Mouse (Mus musculus): ENCODE measurements at regions not wholly inside any gene's neighbourhood (a gene's known extent, or its start where the extent isn't known, plus 50 kb on each side); places are given as distances from the start of the nearest gene placed in this dataset.

GRCm38 (mm10) chr2:94244140-94244539 is 86.4 kb upstream of the Hsd17b12 start:
- Histone ChIP-seq H3K4me3 (ENCODE audit: insufficient read depth in 1 of 2, low read depth in 1 of 2, low read length in 2 of 2, poor library complexity in 1 of 2, severe bottlenecking in 1 of 2) (peak overlapping the region in 1 of 2 experiments; percentile 61; a peak in 1 of 4 replicates), H3K9ac (ENCODE audit: insufficient read depth, low read depth, low read length, poor library complexity, severe bottlenecking) (no peak overlapping the region), H3K4me1 (ENCODE audit: control insufficient read depth in 2 of 2, insufficient read depth in 2 of 2, low read length in 2 of 2, poor library complexity in 1 of 2) (peaks cover 0 to 6% of the 10 kb centered on the region in 2 experiments; a peak in 1 of 4 replicates), H3K9me3 (ENCODE audit: control insufficient read depth, insufficient read depth, low read depth, low read length) (no peaks in the 10 kb centered on the region), H3K27ac (ENCODE audit: insufficient read depth, low read depth, low read length, poor library complexity, severe bottlenecking) (no peak overlapping the region), H3K36me3 (ENCODE audit: control insufficient read depth, insufficient read depth, low read length, poor library complexity, severe bottlenecking) (no peaks in the 10 kb centered on the region)
- TF ChIP-seq HCFC1 (IDR thresholded peaks at IDR 0.05; ENCODE audit: borderline replicate concordance, insufficient read depth, low read length), result no peak
- TF ChIP-seq CHD2 (IDR thresholded peaks at IDR 0.05; ENCODE audit: low read depth, low read length), result no peak
- TF ChIP-seq ZNF384 (IDR thresholded peaks at IDR 0.05; ENCODE audit: low read depth, low read length), result no peak
- TF ChIP-seq MAFK (IDR thresholded peaks at IDR 0.05; ENCODE audit: insufficient read depth, low read depth, low read length), result no peak
- no peak for TF ChIP-seq ZC3H11A (IDR thresholded peaks at IDR 0.05; ENCODE audit: borderline replicate concordance, low read depth, low read length)
- no peak for DNase-seq (ENCODE audit: low read depth, low spot score)
- in situ Hi-C loops (cut with MboI; ENCODE audit: low sequenced_read_pairs in 2 of 2, unreplicated experiment in 2 of 2), result no loop called here

GRCm38 (mm10) chr2:94243053-94243916 is 85.5 kb upstream of the Hsd17b12 start:
- Histone ChIP-seq H3K4me1 (ENCODE audit: control insufficient read depth in 2 of 2, insufficient read depth in 2 of 2, low read length in 2 of 2, poor library complexity in 1 of 2) (peaks cover 0 to 6% of the 10 kb centered on the region in 2 experiments; a peak in 1 of 4 replicates), H3K4me3 (ENCODE audit: insufficient read depth in 1 of 2, low read depth in 1 of 2, low read length in 2 of 2, poor library complexity in 1 of 2, severe bottlenecking in 1 of 2) (peak overlapping the region; percentile 56 to 61), H3K9me3 (ENCODE audit: control insufficient read depth, insufficient read depth, low read depth, low read length) (no peaks in the 10 kb centered on the region), H3K27ac (ENCODE audit: insufficient read depth, low read depth, low read length, poor library complexity, severe bottlenecking) (no peak overlapping the region), H3K9ac (ENCODE audit: insufficient read depth, low read depth, low read length, poor library complexity, severe bottlenecking) (no peak overlapping the region), H3K36me3 (ENCODE audit: control insufficient read depth, insufficient read depth, low read length, poor library complexity, severe bottlenecking) (no peaks in the 10 kb centered on the region)
- no peak for DNase-seq (ENCODE audit: low read depth, low spot score)
- in situ Hi-C loops (cut with MboI; ENCODE audit: low sequenced_read_pairs in 2 of 2, unreplicated experiment in 2 of 2), result no loop called here
- no peak for TF ChIP-seq HCFC1 (IDR thresholded peaks at IDR 0.05; ENCODE audit: borderline replicate concordance, insufficient read depth, low read length)
- no peak for TF ChIP-seq CHD2 (IDR thresholded peaks at IDR 0.05; ENCODE audit: low read depth, low read length)
- TF ChIP-seq ZC3H11A (IDR thresholded peaks at IDR 0.05; ENCODE audit: borderline replicate concordance, low read depth, low read length), result no peak
- no peak for TF ChIP-seq MAFK (IDR thresholded peaks at IDR 0.05; ENCODE audit: insufficient read depth, low read depth, low read length)
- TF ChIP-seq ZNF384 (IDR thresholded peaks at IDR 0.05; ENCODE audit: low read depth, low read length), result no peak

GRCm38 (mm10) chr2:94242406-94243052 is 84.8 kb upstream of the Hsd17b12 start:
- peaks cover 0 to 6% of the 10 kb centered on the region in 2 experiments; a peak in 1 of 4 replicates for H3K4me1 ChIP-seq (ENCODE audit: control insufficient read depth in 2 of 2, insufficient read depth in 2 of 2, low read length in 2 of 2, poor library complexity in 1 of 2)
- no peak for DNase-seq (ENCODE audit: low read depth, low spot score)
- no peak for TF ChIP-seq MAFK (IDR thresholded peaks at IDR 0.05; ENCODE audit: insufficient read depth, low read depth, low read length)
- peak; percentile 94 for TF ChIP-seq ZNF384 (IDR thresholded peaks at IDR 0.05; ENCODE audit: low read depth, low read length)
- TF ChIP-seq ZC3H11A (IDR thresholded peaks at IDR 0.05; ENCODE audit: borderline replicate concordance, low read depth, low read length), result no peak
- no peak for TF ChIP-seq HCFC1 (IDR thresholded peaks at IDR 0.05; ENCODE audit: borderline replicate concordance, insufficient read depth, low read length)

DNA sequence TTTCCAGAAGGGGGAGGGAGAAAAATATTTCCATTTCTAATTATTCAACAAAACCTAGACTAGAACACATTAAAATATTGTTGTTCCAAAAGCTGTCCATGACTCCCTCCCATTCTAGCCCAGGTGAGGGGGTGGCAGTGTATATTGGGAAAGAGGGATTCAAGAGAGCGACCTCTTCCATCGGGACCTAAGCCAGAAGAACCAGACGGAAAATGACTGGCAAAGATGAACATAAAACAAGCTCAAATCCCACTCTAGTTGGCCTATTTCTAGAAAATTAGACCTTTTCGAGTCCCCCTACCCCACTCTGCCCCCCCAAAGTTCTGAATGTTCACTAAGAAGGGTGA is 84.3 kb upstream of the Hsd17b12 start:
- Histone ChIP-seq H3K4me1 (ENCODE audit: control insufficient read depth in 2 of 2, insufficient read depth in 2 of 2, low read length in 2 of 2, poor library complexity in 1 of 2) (peaks cover 0 to 5% of the 10 kb centered on the region in 2 experiments; a peak in 1 of 4 replicates), H3K27ac (ENCODE audit: insufficient read depth, low read depth, low read length, poor library complexity, severe bottlenecking) (no peak overlapping the region), H3K4me3 (ENCODE audit: insufficient read depth in 1 of 2, low read depth in 1 of 2, low read length in 2 of 2, poor library complexity in 1 of 2, severe bottlenecking in 1 of 2) (0 out of 4 replicates have a peak overlapping the region, but pooled peaks of 1 of the 2 experiments have one; percentile 36), H3K9me3 (ENCODE audit: control insufficient read depth, insufficient read depth, low read depth, low read length) (no peaks in the 10 kb centered on the region), H3K9ac (ENCODE audit: insufficient read depth, low read depth, low read length, poor library complexity, severe bottlenecking) (no peak overlapping the region), H3K36me3 (ENCODE audit: control insufficient read depth, insufficient read depth, low read length, poor library complexity, severe bottlenecking) (no peaks in the 10 kb centered on the region)
- in situ Hi-C loops (cut with MboI; ENCODE audit: low sequenced_read_pairs in 2 of 2, unreplicated experiment in 2 of 2), result no loop called here
- DNase-seq (ENCODE audit: low read depth, low spot score), result no peak
- no peak for TF ChIP-seq ZC3H11A (IDR thresholded peaks at IDR 0.05; ENCODE audit: borderline replicate concordance, low read depth, low read length)
- no peak for TF ChIP-seq MAFK (IDR thresholded peaks at IDR 0.05; ENCODE audit: insufficient read depth, low read depth, low read length)
- no peak; the same call in 1 of the 2 replicates for TF ChIP-seq ZNF384 (IDR thresholded peaks at IDR 0.05; ENCODE audit: low read depth, low read length)
- TF ChIP-seq CHD2 (IDR thresholded peaks at IDR 0.05; ENCODE audit: low read depth, low read length), result no peak
- no peak for TF ChIP-seq HCFC1 (IDR thresholded peaks at IDR 0.05; ENCODE audit: borderline replicate concordance, insufficient read depth, low read length)

More at GRCm38 (mm10) chr2:94242406-94243052, 84.8 kb upstream of the Hsd17b12 start:
- no peaks in the 10 kb centered on the region for H3K36me3 ChIP-seq (ENCODE audit: control insufficient read depth, insufficient read depth, low read length, poor library complexity, severe bottlenecking)
- in situ Hi-C loops (cut with MboI; ENCODE audit: low sequenced_read_pairs in 2 of 2, unreplicated experiment in 2 of 2), result no loop called here
- H3K9ac ChIP-seq (ENCODE audit: insufficient read depth, low read depth, low read length, poor library complexity, severe bottlenecking), result no peak overlapping the region
- H3K9me3 ChIP-seq (ENCODE audit: control insufficient read depth, insufficient read depth, low read depth, low read length), result no peaks in the 10 kb centered on the region
- no peak overlapping the region for H3K27ac ChIP-seq (ENCODE audit: insufficient read depth, low read depth, low read length, poor library complexity, severe bottlenecking)
- peak overlapping the region; percentile 56 to 61; a peak in 3 of 4 replicates for H3K4me3 ChIP-seq (ENCODE audit: insufficient read depth in 1 of 2, low read depth in 1 of 2, low read length in 2 of 2, poor library complexity in 1 of 2, severe bottlenecking in 1 of 2)
